Mouse (Mus musculus): ENCODE measurements at regions not wholly inside any gene's neighbourhood (a gene's known extent, or its start where the extent isn't known, plus 50 kb on each side); places are given as distances from the start of the nearest gene placed in this dataset.

- Histone ChIP-seq H3K9ac (ENCODE audit: low read length) (no peak overlapping the region), H3K9me3 (replicated peaks; ENCODE audit: control insufficient read depth, low read length) (no peaks in the 10 kb centered on the region), H3K36me3 (ENCODE audit: control insufficient read depth, insufficient read depth, low read length) (no peaks in the 10 kb centered on the region), H3K4me3 (ENCODE audit: low read depth, low read length) (no peak overlapping the region), H3K27me3 (replicated peaks; ENCODE audit: control insufficient read depth, insufficient read depth, low read length) (no peaks in the 10 kb centered on the region), H3K27ac (ENCODE audit: low read depth, low read length) (no peak overlapping the region), H3K4me1 (ENCODE audit: control insufficient read depth, insufficient read depth, low read length) (no peaks in the 10 kb centered on the region), H3K4me2 (ENCODE audit: low read length) (no peak overlapping the region)
- ATAC-seq, result no peak
- WGBS, result 51% methylated on average over 4 of the region's 4 CpGs
- no peak for DNase-seq (ENCODE audit: low spot score)
Observed at GRCm38 (mm10) chr8:88919282-88919681, 124.7 kb downstream of the Sall1 start.

GRCm38 (mm10) chr8:88916064-88916463 lies 127.9 kb downstream of the Sall1 start:
- no peak overlapping the region for H3K27ac ChIP-seq (ENCODE audit: low read depth, low read length)
- DNase-seq (ENCODE audit: low spot score), result no peak
- H3K27me3 ChIP-seq (replicated peaks; ENCODE audit: control insufficient read depth, insufficient read depth, low read length), result no peaks in the 10 kb centered on the region
- H3K36me3 ChIP-seq (ENCODE audit: control insufficient read depth, insufficient read depth, low read length), result no peaks in the 10 kb centered on the region
- ATAC-seq, result no peak
- H3K4me3 ChIP-seq (ENCODE audit: low read depth, low read length), result no peak overlapping the region
- no peaks in the 10 kb centered on the region for H3K4me1 ChIP-seq (ENCODE audit: control insufficient read depth, insufficient read depth, low read length)
- H3K9me3 ChIP-seq (replicated peaks; ENCODE audit: control insufficient read depth, low read length), result no peaks in the 10 kb centered on the region
- H3K9ac ChIP-seq (ENCODE audit: low read length), result no peak overlapping the region
- H3K4me2 ChIP-seq (ENCODE audit: low read length), result no peak overlapping the region
- 77% methylated on average over 4 of the region's 4 CpGs for WGBS

- no peak for DNase-seq (ENCODE audit: low spot score)
- Histone ChIP-seq H3K27ac (ENCODE audit: low read depth, low read length) (no peak overlapping the region), H3K4me2 (ENCODE audit: low read length) (no peak overlapping the region), H3K27me3 (replicated peaks; ENCODE audit: control insufficient read depth, insufficient read depth, low read length) (no peaks in the 10 kb centered on the region), H3K9me3 (replicated peaks; ENCODE audit: control insufficient read depth, low read length) (no peaks in the 10 kb centered on the region), H3K4me1 (ENCODE audit: control insufficient read depth, insufficient read depth, low read length) (no peaks in the 10 kb centered on the region), H3K9ac (ENCODE audit: low read length) (no peak overlapping the region), H3K4me3 (ENCODE audit: low read depth, low read length) (no peak overlapping the region), H3K36me3 (ENCODE audit: control insufficient read depth, insufficient read depth, low read length) (no peaks in the 10 kb centered on the region)
- ATAC-seq, result no peak
- 89% methylated on average over 6 of the region's 6 CpGs for WGBS
Observed at GRCm38 (mm10) chr8:88914657-88915056, 129.3 kb downstream of the Sall1 start.

GRCm38 (mm10) chr8:88914190-88914589 lies 129.8 kb downstream of the Sall1 start:
- no peaks in the 10 kb centered on the region for H3K27me3 ChIP-seq (replicated peaks; ENCODE audit: control insufficient read depth, insufficient read depth, low read length)
- WGBS, result 85% methylated on average over 6 of the region's 6 CpGs

GRCm38 (mm10) chr8:88906244-88906643 lies 137.7 kb downstream of the Sall1 start:
- Histone ChIP-seq H3K4me2 (ENCODE audit: low read length) (no peak overlapping the region), H3K27ac (ENCODE audit: low read depth, low read length) (no peak overlapping the region), H3K36me3 (ENCODE audit: control insufficient read depth, insufficient read depth, low read length) (no peaks in the 10 kb centered on the region), H3K27me3 (replicated peaks; ENCODE audit: control insufficient read depth, insufficient read depth, low read length) (no peaks in the 10 kb centered on the region), H3K4me1 (ENCODE audit: control insufficient read depth, insufficient read depth, low read length) (no peaks in the 10 kb centered on the region), H3K9me3 (replicated peaks; ENCODE audit: control insufficient read depth, low read length) (no peaks in the 10 kb centered on the region), H3K9ac (ENCODE audit: low read length) (no peak overlapping the region), H3K4me3 (ENCODE audit: low read depth, low read length) (no peak overlapping the region)
- WGBS, result 89% methylated on average over 6 of the region's 6 CpGs
- no peak for ATAC-seq
- DNase-seq (ENCODE audit: low spot score), result no peak

More at GRCm38 (mm10) chr8:88914190-88914589, 129.8 kb downstream of the Sall1 start:
- Histone ChIP-seq H3K27ac (ENCODE audit: low read depth, low read length) (no peak overlapping the region), H3K4me1 (ENCODE audit: control insufficient read depth, insufficient read depth, low read length) (no peaks in the 10 kb centered on the region), H3K4me2 (ENCODE audit: low read length) (no peak overlapping the region), H3K9me3 (replicated peaks; ENCODE audit: control insufficient read depth, low read length) (no peaks in the 10 kb centered on the region), H3K36me3 (ENCODE audit: control insufficient read depth, insufficient read depth, low read length) (no peaks in the 10 kb centered on the region), H3K9ac (ENCODE audit: low read length) (no peak overlapping the region), H3K4me3 (ENCODE audit: low read depth, low read length) (no peak overlapping the region)
- no peak for ATAC-seq
- DNase-seq (ENCODE audit: low spot score), result no peak

- no peak for DNase-seq (ENCODE audit: low spot score)
Observed at GRCm38 (mm10) chr8:88903094-88903493, 140.9 kb downstream of the Sall1 start.

GRCm38 (mm10) chr8:88883751-88884390 lies 160.1 kb downstream of the Sall1 start:
- Histone ChIP-seq H3K9me3 (replicated peaks; ENCODE audit: control insufficient read depth, low read length) (no peaks in the 10 kb centered on the region), H3K27me3 (replicated peaks; ENCODE audit: control insufficient read depth, insufficient read depth, low read length) (no peaks in the 10 kb centered on the region), H3K9ac (ENCODE audit: low read length) (no peak overlapping the region), H3K27ac (ENCODE audit: low read depth, low read length) (no peak overlapping the region), H3K36me3 (ENCODE audit: control insufficient read depth, insufficient read depth, low read length) (no peaks in the 10 kb centered on the region), H3K4me3 (ENCODE audit: low read depth, low read length) (no peak overlapping the region), H3K4me1 (ENCODE audit: control insufficient read depth, insufficient read depth, low read length) (no peaks in the 10 kb centered on the region), H3K4me2 (ENCODE audit: low read length) (no peak overlapping the region)
- no peak for DNase-seq (ENCODE audit: low spot score)
- WGBS, result 85% methylated on average over 15 of the region's 15 CpGs
- no peak for ATAC-seq

More at GRCm38 (mm10) chr8:88903094-88903493, 140.9 kb downstream of the Sall1 start:
- H3K4me1 ChIP-seq (ENCODE audit: control insufficient read depth, insufficient read depth, low read length), result no peaks in the 10 kb centered on the region
- no peaks in the 10 kb centered on the region for H3K9me3 ChIP-seq (replicated peaks; ENCODE audit: control insufficient read depth, low read length)
- H3K4me2 ChIP-seq (ENCODE audit: low read length), result no peak overlapping the region
- H3K4me3 ChIP-seq (ENCODE audit: low read depth, low read length), result no peak overlapping the region
- no peaks in the 10 kb centered on the region for H3K27me3 ChIP-seq (replicated peaks; ENCODE audit: control insufficient read depth, insufficient read depth, low read length)
- H3K27ac ChIP-seq (ENCODE audit: low read depth, low read length), result no peak overlapping the region
- ATAC-seq, result no peak
- 86% methylated on average over 12 of the region's 12 CpGs for WGBS
- no peak overlapping the region for H3K9ac ChIP-seq (ENCODE audit: low read length)
- H3K36me3 ChIP-seq (ENCODE audit: control insufficient read depth, insufficient read depth, low read length), result no peaks in the 10 kb centered on the region

GRCm38 (mm10) chr8:88879857-88880256 lies 164.1 kb downstream of the Sall1 start:
- Histone ChIP-seq H3K4me2 (ENCODE audit: low read length) (no peak overlapping the region), H3K27ac (ENCODE audit: low read depth, low read length) (no peak overlapping the region), H3K9me3 (replicated peaks; ENCODE audit: control insufficient read depth, low read length) (no peaks in the 10 kb centered on the region), H3K36me3 (ENCODE audit: control insufficient read depth, insufficient read depth, low read length) (no peaks in the 10 kb centered on the region), H3K4me1 (ENCODE audit: control insufficient read depth, insufficient read depth, low read length) (no peaks in the 10 kb centered on the region), H3K4me3 (ENCODE audit: low read depth, low read length) (no peak overlapping the region), H3K9ac (ENCODE audit: low read length) (no peak overlapping the region), H3K27me3 (replicated peaks; ENCODE audit: control insufficient read depth, insufficient read depth, low read length) (no peaks in the 10 kb centered on the region)
- ATAC-seq (no peak), DNase-seq (ENCODE audit: low spot score) (no peak)
- WGBS, result 90% methylated on average over 7 of the region's 7 CpGs

- no peaks in the 10 kb centered on the region for H3K4me1 ChIP-seq (ENCODE audit: control insufficient read depth, insufficient read depth, low read length)
- H3K36me3 ChIP-seq (ENCODE audit: control insufficient read depth, insufficient read depth, low read length), result no peaks in the 10 kb centered on the region
- no peak overlapping the region for H3K9ac ChIP-seq (ENCODE audit: low read length)
- DNase-seq (ENCODE audit: low spot score) (peak; percentile 6), ATAC-seq (no peak)
- no peaks in the 10 kb centered on the region for H3K27me3 ChIP-seq (replicated peaks; ENCODE audit: control insufficient read depth, insufficient read depth, low read length)
- H3K27ac ChIP-seq (ENCODE audit: low read depth, low read length), result no peak overlapping the region
- WGBS, result 71% methylated on average over 10 of the region's 10 CpGs
- no peak overlapping the region for H3K4me2 ChIP-seq (ENCODE audit: low read length)
- no peak overlapping the region for H3K4me3 ChIP-seq (ENCODE audit: low read depth, low read length)
- no peaks in the 10 kb centered on the region for H3K9me3 ChIP-seq (replicated peaks; ENCODE audit: control insufficient read depth, low read length)
Observed at GRCm38 (mm10) chr8:88877921-88878320, 166.0 kb downstream of the Sall1 start.
